Mouse (Mus musculus) retina, postnatal 1 day (tissue): ENCODE data around the gene Map4k3.
"Not testable (repeated sequence)": the region's sequence is repeated elsewhere in the genome, so short reads cannot be mapped to it uniquely, and the experiment has no call there.

Experiments used
- DNase-seq: peaks from one replicate; pipeline ENCODE4 v3.0.0-alpha.2; 2012

The Map4k3 gene

GRCm38 (mm10) chr17:80560669-80561401 lies 167.4 kb downstream of the Map4k3 start:
- peak; percentile 79 for DNase-seq

GRCm38 (mm10) chr17:80559745-80560144 lies 168.5 kb downstream of the Map4k3 start:
- DNase-seq: no peak

- peak; percentile 62 for DNase-seq
These were observed 169.2 kb downstream of the Map4k3 start for GRCm38 (mm10) chr17:80559050-80559449.

GRCm38 (mm10) chr17:80558583-80558982 lies 169.7 kb downstream of the Map4k3 start:
- DNase-seq: no peak

GRCm38 (mm10) chr17:80557461-80557860 lies 170.8 kb downstream of the Map4k3 start:
- DNase-seq: no peak

- peak; percentile 91 for DNase-seq
These were observed 174.7 kb downstream of the Map4k3 start for GRCm38 (mm10) chr17:80553318-80554270.

GRCm38 (mm10) chr17:80552653-80553052 lies 175.6 kb downstream of the Map4k3 start:
- DNase-seq: no peak

GRCm38 (mm10) chr17:80550981-80551380 lies 177.3 kb downstream of the Map4k3 start:
- no peak for DNase-seq

- DNase-seq: no peak
These were observed 181.4 kb downstream of the Map4k3 start for GRCm38 (mm10) chr17:80546846-80547245.

GRCm38 (mm10) chr17:80546227-80546626 lies 182.1 kb downstream of the Map4k3 start:
- DNase-seq: no peak

GRCm38 (mm10) chr17:80543646-80544045 lies 184.6 kb downstream of the Map4k3 start:
- no peak for DNase-seq

GRCm38 (mm10) chr17:80537136-80537535 lies 191.1 kb downstream of the Map4k3 start:
- no peak for DNase-seq

- DNase-seq: no peak
These were observed 192.7 kb downstream of the Map4k3 start for GRCm38 (mm10) chr17:80535633-80536032.

GRCm38 (mm10) chr17:80531351-80531750 lies 196.9 kb downstream of the Map4k3 start:
- not testable (repeated sequence) for DNase-seq
